Mouse (Mus musculus): Measurements from ENCODE around the gene Hpd.
"Not testable (repeated sequence)": the region's sequence is repeated elsewhere in the genome, so short reads cannot be mapped to it uniquely, and the experiment has no call there.

Gene Hpd

GRCm38 (mm10) chr5:123182651-123183050, at the start of gene Hpd:
TSS of gene Hpd (minus strand) at chr5:123182727.
- no peak for DNase-seq (ENCODE audit: low spot score in 2 of 2)

GRCm38 (mm10) chr5:123232180-123232579, 49.7 kb upstream of the Hpd start:
- DNase-seq (ENCODE audit: low spot score in 2 of 2), result no peak

- no peak for DNase-seq (ENCODE audit: low spot score in 2 of 2)
These were observed 46.8 kb upstream of the Hpd start for GRCm38 (mm10) chr5:123229296-123229695.

DNA sequence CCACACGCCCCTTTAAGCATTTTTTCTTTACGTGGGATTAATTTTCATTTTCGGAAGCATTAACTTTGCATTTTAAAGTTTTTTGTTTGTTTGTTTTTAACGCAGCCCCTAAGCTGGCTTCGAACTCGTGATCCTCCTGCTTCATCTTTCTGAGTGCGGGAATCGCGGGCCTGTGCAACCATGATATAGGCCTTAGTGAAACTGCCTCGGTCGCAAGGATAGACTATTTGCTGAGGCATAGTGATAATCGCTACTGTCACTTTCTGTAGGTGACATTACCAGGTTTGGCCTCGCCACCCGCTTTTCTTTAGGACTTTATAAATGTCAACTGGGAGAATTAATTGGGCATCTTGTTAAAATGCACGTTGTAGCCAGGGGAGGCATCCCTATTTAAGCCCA, 46.0 kb upstream of the Hpd start:
- no peak for DNase-seq (ENCODE audit: low spot score in 2 of 2)

DNA sequence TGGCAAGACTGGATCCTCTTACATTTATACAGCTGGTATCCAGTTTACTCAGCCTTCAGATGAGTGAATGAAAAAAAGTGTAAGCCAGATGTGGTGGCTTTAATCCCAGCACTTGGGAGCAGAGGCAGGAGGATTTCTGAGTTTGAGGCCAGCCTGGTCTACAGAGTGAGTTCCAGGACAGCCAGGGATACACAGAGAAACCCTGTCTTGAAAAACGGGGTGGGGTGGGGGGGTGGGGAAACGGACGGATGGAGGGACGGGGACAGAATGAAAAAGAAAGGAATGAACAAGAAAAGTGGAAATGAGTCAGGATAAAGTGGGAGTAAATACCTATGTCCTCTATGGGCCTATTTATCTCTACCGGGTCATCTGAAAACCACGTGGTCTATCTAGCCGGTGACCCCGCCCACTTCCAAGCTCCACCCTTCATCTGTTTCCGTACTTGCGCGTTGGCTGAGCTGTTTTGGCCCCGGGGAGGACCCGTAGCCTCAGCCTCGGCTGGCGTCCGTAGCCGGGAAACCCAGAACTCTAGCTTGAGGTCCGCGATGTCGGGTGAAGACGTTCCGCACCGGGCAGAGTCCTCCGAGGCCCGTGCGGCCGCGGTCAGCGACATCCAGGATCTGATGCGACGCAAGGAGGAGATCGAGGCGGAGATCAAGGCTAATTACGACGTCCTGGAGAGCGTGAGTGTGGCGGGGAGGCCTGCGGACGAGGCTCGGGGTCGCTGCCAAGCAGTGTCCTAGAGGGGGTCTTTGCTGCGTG, 45.4 kb upstream of the Hpd start:
- peak; percentile 94 to 95 for DNase-seq (ENCODE audit: low spot score in 2 of 2)

- no peak for DNase-seq (ENCODE audit: low spot score in 2 of 2)
These were observed 44.3 kb upstream of the Hpd start for GRCm38 (mm10) chr5:123226851-123227250.

- not testable (repeated sequence) for DNase-seq (ENCODE audit: low spot score in 2 of 2)
These were observed 41.3 kb upstream of the Hpd start for GRCm38 (mm10) chr5:123223861-123224260.

- no peak for DNase-seq (ENCODE audit: low spot score in 2 of 2)
These were observed 40.5 kb upstream of the Hpd start for GRCm38 (mm10) chr5:123223051-123223410.

- not testable (repeated sequence) for DNase-seq (ENCODE audit: low spot score in 2 of 2)
These were observed 40.0 kb upstream of the Hpd start for GRCm38 (mm10) chr5:123222346-123223050.

GRCm38 (mm10) chr5:123203591-123203990, 21.1 kb upstream of the Hpd start:
- DNase-seq (ENCODE audit: low spot score in 2 of 2), result not testable (repeated sequence)

GRCm38 (mm10) chr5:123202771-123203170, 20.2 kb upstream of the Hpd start:
- not testable (repeated sequence) for DNase-seq (ENCODE audit: low spot score in 2 of 2)

DNA sequence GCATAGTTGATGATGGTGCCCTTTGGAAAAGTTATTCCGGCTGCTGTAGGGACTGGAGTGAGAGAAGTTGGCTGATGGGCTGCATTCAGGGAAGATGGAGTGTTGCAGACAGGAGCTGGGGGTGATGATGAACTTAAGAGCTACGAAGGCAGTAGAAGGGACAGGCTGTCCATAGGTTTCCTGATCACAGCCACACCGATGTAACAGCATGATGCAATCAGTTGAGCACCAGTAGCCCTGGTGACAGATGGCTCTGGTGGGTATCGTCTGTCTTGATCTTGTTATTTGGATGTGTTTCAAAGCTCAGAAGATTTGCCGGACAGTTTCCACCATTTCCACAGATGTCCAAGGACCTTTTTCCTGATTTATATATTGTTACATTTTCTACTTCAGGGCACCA, 19.5 kb upstream of the Hpd start:
- DNase-seq (ENCODE audit: low spot score in 2 of 2), result no peak

- no peak for DNase-seq (ENCODE audit: low spot score in 2 of 2)
These were observed 19.0 kb upstream of the Hpd start for GRCm38 (mm10) chr5:123201523-123201892.

- DNase-seq (ENCODE audit: low spot score in 2 of 2), result not testable (repeated sequence)
These were observed 18.4 kb upstream of the Hpd start for GRCm38 (mm10) chr5:123200816-123201522.

DNA sequence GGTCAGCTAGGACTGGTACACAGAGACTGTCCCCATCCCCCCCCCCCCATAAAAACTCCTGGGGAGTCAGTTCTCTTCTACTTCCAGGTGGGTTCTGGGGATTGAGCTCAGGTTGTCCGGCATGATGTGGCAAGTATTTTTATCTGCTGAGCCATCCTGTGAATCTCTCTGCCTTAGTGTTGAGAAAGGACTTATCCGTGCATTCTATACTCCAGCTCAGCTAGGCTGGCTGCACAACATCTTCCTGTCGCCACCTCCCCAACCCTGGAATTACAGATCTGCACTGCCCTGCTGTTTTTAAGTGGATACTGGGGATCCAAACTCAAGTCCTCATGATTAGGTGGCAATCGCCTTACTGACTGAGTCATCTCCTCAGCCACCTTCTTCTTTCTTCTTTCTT, 16.0 kb upstream of the Hpd start:
- no peak for DNase-seq (ENCODE audit: low spot score in 2 of 2)

DNA sequence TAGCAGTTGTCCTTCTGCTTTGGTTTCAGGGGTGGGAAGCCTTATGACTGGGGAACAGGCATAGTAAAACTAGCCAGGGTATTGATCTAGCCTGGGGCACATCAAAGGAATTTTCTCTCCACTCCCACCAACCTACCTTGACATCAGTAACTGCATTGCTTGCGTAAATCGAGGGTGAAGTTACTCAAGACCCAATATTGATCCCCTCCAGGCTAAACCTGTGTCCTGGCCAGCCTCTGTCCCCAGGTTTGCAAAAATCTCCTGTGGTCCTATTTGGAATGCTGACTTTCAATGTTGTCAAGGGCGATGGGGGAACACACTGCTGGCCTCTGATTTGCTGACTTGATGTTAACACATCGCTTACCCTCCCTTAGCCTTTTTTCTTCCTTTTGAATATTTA, 14.2 kb upstream of the Hpd start:
- no peak for DNase-seq (ENCODE audit: low spot score in 2 of 2)

GRCm38 (mm10) chr5:123195500-123196000, 13.0 kb upstream of the Hpd start:
- no peak for DNase-seq (ENCODE audit: low spot score in 2 of 2)

GRCm38 (mm10) chr5:123194856-123195255, 12.3 kb upstream of the Hpd start:
- DNase-seq (ENCODE audit: low spot score in 2 of 2), result no peak

GRCm38 (mm10) chr5:123193436-123193835, 10.9 kb upstream of the Hpd start:
- DNase-seq (ENCODE audit: low spot score in 2 of 2), result no peak

DNA sequence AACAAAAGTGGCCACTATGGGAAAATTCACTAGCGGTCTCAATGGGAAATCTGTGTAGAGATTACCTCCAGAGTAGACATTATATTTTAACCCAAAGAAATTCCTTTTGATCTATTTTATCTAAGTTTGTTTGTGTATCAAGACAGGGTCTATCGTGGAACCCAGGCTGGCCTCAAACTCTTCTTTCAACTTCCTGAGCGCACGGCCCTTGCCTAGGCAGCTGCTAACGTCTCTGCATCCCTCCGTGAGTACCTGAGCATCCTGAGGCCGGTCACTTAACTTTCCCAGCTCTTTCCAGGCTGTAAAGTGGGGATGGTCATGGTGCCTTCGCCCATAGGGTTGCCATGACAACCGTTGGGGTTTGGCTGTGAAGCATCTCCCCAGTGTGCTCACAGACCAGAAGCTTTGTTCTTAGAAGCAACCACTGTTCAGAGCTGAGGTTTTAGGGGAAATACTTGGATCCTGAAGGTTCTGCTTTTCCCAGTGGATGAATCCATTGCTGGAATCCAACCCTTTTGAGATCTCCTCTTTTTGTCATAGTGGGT, 10.2 kb upstream of the Hpd start:
- DNase-seq (ENCODE audit: low spot score in 2 of 2), result no peak

- no peak for DNase-seq (ENCODE audit: low spot score in 2 of 2)
These were observed 8.9 kb upstream of the Hpd start for GRCm38 (mm10) chr5:123191427-123191826.

- no peak for DNase-seq (ENCODE audit: low spot score in 2 of 2)
These were observed 8.4 kb upstream of the Hpd start for GRCm38 (mm10) chr5:123190912-123191311.

Measured in right cerebral cortex, postnatal 36 days (tissue).